Mouse (Mus musculus) kidney, adult 2 months (tissue): ENCODE results near the gene Daam1. TPM values are rescaled to one million over a fixed set of nuclear protein-coding genes. Genes with fewer than 3 reads are reported as not detected.

ENCODE experiments used
- DNase-seq: peaks from one replicate; pipeline ENCODE4 v3.0.0; 2021
- H3K27ac ChIP-seq: fragments of 200-500 bp; 2 replicates; pipeline ENCODE4 v1.5.1; 2012; ENCODE audit warnings: low read depth, low read length, control low read depth, inconsistent platforms; ENCODE audit not compliant: insufficient read depth
- H3K27me3 ChIP-seq: fragments of 200-500 bp; replicated peaks from 2 replicates; pipeline ENCODE4 v1.6.1; 2012; ENCODE audit warnings: mild to moderate bottlenecking, moderate library complexity, low read length, inconsistent platforms; ENCODE audit not compliant: control insufficient read depth, insufficient read depth
- H3K36me3 ChIP-seq: fragments of 200-500 bp; 2 replicates; pipeline ENCODE4 v1.6.1; 2012; ENCODE audit warnings: mild to moderate bottlenecking, moderate library complexity, low read length, inconsistent platforms; ENCODE audit not compliant: control insufficient read depth, insufficient read depth
- H3K4me1 ChIP-seq: fragments of 200-500 bp; 2 replicates; pipeline ENCODE4 v1.6.1; 2011; ENCODE audit warnings: low read length; ENCODE audit not compliant: control insufficient read depth, insufficient read depth
- H3K4me3 ChIP-seq: fragments of 200-500 bp; 2 replicates; pipeline ENCODE4 v1.5.1; 2011; ENCODE audit warnings: mild to moderate bottlenecking, low read depth, low read length, control low read depth; ENCODE audit not compliant: insufficient read depth
- CTCF ChIP-seq: fragments of 200-500 bp; conservative IDR thresholded peaks from 2 replicates; pipeline ENCODE4 v1.5.1; 2011; ENCODE audit warnings: low read depth, mild to moderate bottlenecking, control low read depth, low read length, moderate library complexity, mixed read lengths; ENCODE audit not compliant: insufficient read depth, insufficient read length
- POLR2A ChIP-seq: fragments of 200-500 bp; IDR thresholded peaks from one replicate; pipeline ENCODE4 v1.6.1; 2011; ENCODE audit warnings: low read depth, low read length, control low read depth
- WGBS: fragments of 180-500 bp; shearing (Covaris S2); methylation state at CpG from one replicate; pipeline ENCODE4 v1.1.7; 2018; 5-methylcytosine and 5-hydroxymethylcytosine counted together
- polyA plus RNA-seq: library from polyadenylated mRNA; depleted of rRNA; stranded (reverse); fragments of >200 nt; gene quantifications from 2 replicates; pipeline ENCODE4 v1.2.3, GENCODE M21; 2012

Daam1 gene
- polyA plus RNA-seq, 1 experiment = 5.2 TPM

DNA sequence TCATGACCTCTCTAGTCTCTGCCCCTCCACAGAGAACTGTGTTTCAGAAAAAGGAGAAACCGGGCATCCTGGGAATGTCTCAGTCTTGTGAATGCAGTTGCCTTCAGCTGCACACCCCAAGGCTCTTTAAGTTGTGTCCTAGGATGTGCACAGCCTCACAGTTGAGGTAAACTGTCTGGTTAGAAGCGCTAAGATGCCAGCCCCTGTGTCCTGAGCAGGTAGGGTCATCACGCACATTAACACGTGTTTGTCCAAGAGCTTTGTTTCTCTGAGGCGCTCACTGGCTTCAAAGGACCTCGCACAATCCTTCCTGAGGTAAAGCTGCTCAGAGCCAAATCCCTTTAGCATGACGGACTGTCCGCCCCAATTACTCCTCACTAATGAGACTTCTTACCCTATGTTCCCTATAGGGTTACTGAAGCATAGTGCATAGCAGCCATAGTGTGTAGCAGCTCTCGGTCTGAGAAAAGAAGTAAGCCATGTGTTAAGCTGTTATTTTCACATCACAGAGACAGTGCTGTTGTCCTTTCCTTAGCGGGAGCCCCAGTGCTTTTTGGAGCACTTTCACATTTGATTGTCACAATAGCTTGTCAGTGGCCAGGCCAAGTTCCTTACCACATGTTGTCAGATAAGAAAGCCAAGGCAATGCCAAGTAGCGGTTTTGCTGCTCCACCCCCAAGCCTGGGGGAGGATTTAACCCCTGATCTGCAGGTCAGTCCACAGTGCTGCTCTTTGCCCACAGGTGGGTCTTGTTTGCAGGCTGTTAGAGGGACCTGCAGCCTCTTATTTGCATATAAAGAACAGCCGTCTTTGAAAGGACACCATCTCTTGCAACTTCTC, 147.9 kb downstream of the Daam1 start:
- TF ChIP-seq POLR2A (no peak), CTCF (no peak)
- no peak for DNase-seq
- H3K27ac ChIP-seq = no peak overlapping the region
- no peak overlapping the region for H3K4me3 ChIP-seq
- no peaks in the 10 kb centered on the region; the same call in none of the 2 replicates for H3K36me3 ChIP-seq
- H3K4me1 ChIP-seq = peaks cover 6% of the 10 kb centered on the region; the same call in 1 of the 2 replicates
- 81% methylated on average over 12 of the region's 12 CpGs for WGBS
- H3K27me3 ChIP-seq = no peaks in the 10 kb centered on the region

DNA sequence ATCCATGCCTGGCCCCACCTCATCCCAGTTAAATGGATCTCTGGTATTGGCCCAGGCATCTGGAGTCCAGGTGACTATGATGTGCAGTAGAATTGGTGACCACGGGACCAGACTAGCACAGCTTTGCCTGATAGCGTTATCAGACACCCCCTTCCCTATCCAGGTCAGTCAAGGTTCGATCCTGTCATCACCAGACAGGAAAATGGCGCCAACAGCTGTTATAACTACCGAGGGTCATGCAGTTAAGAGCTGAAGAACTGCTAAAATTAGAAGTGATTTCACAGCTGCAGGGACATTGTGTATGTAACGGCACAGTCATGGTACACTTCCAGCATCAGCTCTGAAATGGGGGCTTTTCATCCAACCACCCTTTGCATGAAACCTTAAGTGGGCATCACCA, 149.3 kb downstream of the Daam1 start:
- 77% methylated on average over 6 of the region's 6 CpGs for WGBS
- Histone ChIP-seq H3K4me1 (peaks cover 6% of the 10 kb centered on the region; the same call in 1 of the 2 replicates), H3K27ac (no peak overlapping the region), H3K4me3 (no peak overlapping the region), H3K27me3 (no peaks in the 10 kb centered on the region), H3K36me3 (no peaks in the 10 kb centered on the region; the same call in none of the 2 replicates)
- no peak for DNase-seq
- TF ChIP-seq CTCF = no peak
- TF ChIP-seq POLR2A = no peak

GRCm38 (mm10) chr12:71980746-71981145, 149.9 kb downstream of the Daam1 start:
- peaks cover 6% of the 10 kb centered on the region; the same call in 1 of the 2 replicates for H3K4me1 ChIP-seq
- no peaks in the 10 kb centered on the region; the same call in 1 of the 2 replicates for H3K36me3 ChIP-seq
- no peaks in the 10 kb centered on the region for H3K27me3 ChIP-seq
- no peak overlapping the region for H3K27ac ChIP-seq
- TF ChIP-seq POLR2A (no peak), CTCF (no peak)
- 83% methylated on average over 11 of the region's 11 CpGs for WGBS
- H3K4me3 ChIP-seq = no peak overlapping the region
- DNase-seq = no peak

- H3K4me1 ChIP-seq = peaks cover 6% of the 10 kb centered on the region; the same call in 1 of the 2 replicates
- DNase-seq = peak; percentile 58
- WGBS = 49% methylated on average over 8 of the region's 8 CpGs
- H3K27ac ChIP-seq = no peak overlapping the region
- no peaks in the 10 kb centered on the region for H3K27me3 ChIP-seq
- TF ChIP-seq POLR2A (no peak), CTCF (no peak)
- no peak overlapping the region for H3K4me3 ChIP-seq
- H3K36me3 ChIP-seq = no peaks in the 10 kb centered on the region; the same call in 1 of the 2 replicates
These were observed 150.4 kb downstream of the Daam1 start for GRCm38 (mm10) chr12:71981250-71981649.

DNA sequence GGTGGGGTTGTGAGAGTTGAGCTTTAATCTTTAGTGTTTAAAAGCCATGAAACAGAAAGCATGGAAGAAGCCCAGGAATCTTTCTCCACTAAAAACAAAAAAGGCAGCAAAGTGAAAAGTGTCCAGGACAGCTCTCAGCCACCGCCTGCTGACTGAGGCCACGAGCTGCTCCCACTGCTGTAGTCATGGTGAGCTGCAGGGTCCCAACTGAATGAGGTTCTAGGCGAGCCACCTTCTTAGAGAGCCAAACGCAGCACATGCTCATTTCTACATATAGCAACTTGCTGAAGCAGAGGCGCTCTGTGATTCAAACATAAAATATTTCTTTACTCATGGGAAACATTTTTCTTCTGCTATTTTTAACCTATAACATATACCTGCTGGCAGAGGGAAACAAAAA, 150.9 kb downstream of the Daam1 start:
- Histone ChIP-seq H3K27ac (no peak overlapping the region), H3K4me1 (peaks cover 6% of the 10 kb centered on the region; the same call in 1 of the 2 replicates), H3K27me3 (no peaks in the 10 kb centered on the region), H3K4me3 (no peak overlapping the region), H3K36me3 (peaks cover 1% of the 10 kb centered on the region; the same call in 1 of the 2 replicates)
- 82% methylated on average over 5 of the region's 5 CpGs for WGBS
- TF ChIP-seq POLR2A = no peak
- TF ChIP-seq CTCF = no peak
- no peak for DNase-seq

- Histone ChIP-seq H3K27me3 (no peaks in the 10 kb centered on the region), H3K4me3 (no peak overlapping the region), H3K36me3 (peaks cover 2% of the 10 kb centered on the region; the same call in 1 of the 2 replicates), H3K4me1 (no peaks in the 10 kb centered on the region), H3K27ac (no peak overlapping the region)
- 88% methylated on average over 10 of the region's 10 CpGs for WGBS
- no peak for DNase-seq
- TF ChIP-seq POLR2A (no peak), CTCF (no peak)
These were observed 152.3 kb downstream of the Daam1 start for GRCm38 (mm10) chr12:71983102-71983715.

GRCm38 (mm10) chr12:71987161-71987560, 156.3 kb downstream of the Daam1 start:
- no peak overlapping the region for H3K4me3 ChIP-seq
- H3K27ac ChIP-seq = no peak overlapping the region
- H3K4me1 ChIP-seq = no peaks in the 10 kb centered on the region
- no peak for DNase-seq
- no peaks in the 10 kb centered on the region for H3K27me3 ChIP-seq
- peaks cover 2% of the 10 kb centered on the region; the same call in 1 of the 2 replicates for H3K36me3 ChIP-seq
- TF ChIP-seq POLR2A (no peak), CTCF (no peak)
- 87% methylated on average over 2 of the region's 2 CpGs for WGBS
